Mouse (Mus musculus) stomach, embryonic 15.5 days (tissue): ENCODE data around the gene Atp13a3. TPM values are rescaled to one million over a fixed set of nuclear protein-coding genes. Genes with fewer than 3 reads are reported as not detected.
"Not testable (repeated sequence)": the region's sequence is repeated elsewhere in the genome, so short reads cannot be mapped to it uniquely, and the experiment has no call there.

Experiments
- ATAC-seq: fragments of 200-750 bp; cut with Nextera tagmentation; 2 replicates; pipeline ENCODE4 v1.8.0; 2017; ENCODE audit warnings: low read depth, moderate number of reproducible peaks, moderate TSS enrichment; ENCODE audit not compliant: insufficient read depth, low FRiP score
- H3K27ac ChIP-seq: fragments of 300-500 bp; sonication (generic); 2 replicates; pipeline ENCODE4 v1.5.1; 2015; ENCODE audit warnings: mild to moderate bottlenecking, inconsistent platforms
- H3K27me3 ChIP-seq: fragments of 300-500 bp; sonication (generic); replicated peaks from 2 replicates; pipeline ENCODE4 v1.6.1; 2015; ENCODE audit warnings: inconsistent platforms
- H3K36me3 ChIP-seq: fragments of 300-500 bp; sonication (generic); 2 replicates; pipeline ENCODE4 v1.6.1; 2015; ENCODE audit warnings: inconsistent platforms
- H3K4me1 ChIP-seq: fragments of 300-500 bp; sonication (generic); 2 replicates; pipeline ENCODE4 v1.6.1; 2015; ENCODE audit warnings: inconsistent platforms
- H3K4me2 ChIP-seq: fragments of 300-500 bp; sonication (generic); 2 replicates; pipeline ENCODE4 v1.6.1; 2015; ENCODE audit warnings: mild to moderate bottlenecking, inconsistent platforms
- H3K4me3 ChIP-seq: fragments of 300-500 bp; sonication (generic); replicated peaks from 2 replicates; pipeline ENCODE4 v1.5.1; 2015; ENCODE audit warnings: inconsistent platforms
- H3K9ac ChIP-seq: fragments of 300-500 bp; sonication (generic); 2 replicates; pipeline ENCODE4 v1.6.1; 2015; ENCODE audit warnings: inconsistent platforms
- H3K9me3 ChIP-seq: fragments of 300-500 bp; sonication (generic); 2 replicates; pipeline ENCODE4 v1.6.1; 2016; ENCODE audit warnings: inconsistent platforms
- WGBS: fragments of 180-500 bp; shearing (Covaris S2); methylation state at CpG from one replicate; pipeline ENCODE4 v1.1.7; 2015; 5-methylcytosine and 5-hydroxymethylcytosine counted together
- polyA plus RNA-seq: library from polyadenylated mRNA; unstranded; fragments of >200 nt; fragmentation: Nextera tagmentation; extraction: Ambion mirVana; gene quantifications from 2 replicates; pipeline ENCODE4 v1.2.1, GENCODE M21; 2015

Gene Atp13a3
- polyA plus RNA-seq, result 14.1 and 14.7 TPM in 2 replicates

- no peak for ATAC-seq
These were observed at the start of gene Atp13a3 for GRCm38 (mm10) chr16:30405925-30406670. Atp13a3 (minus strand) TSS chr16:30405975.

GRCm38 (mm10) chr16:30453213-30453975 lies 47.6 kb upstream of the Atp13a3 start:
- Histone ChIP-seq H3K4me2 (no peak overlapping the region), H3K9ac (no peak overlapping the region), H3K9me3 (no peaks in the 10 kb centered on the region), H3K27ac (no peak overlapping the region), H3K27me3 (no peaks in the 10 kb centered on the region), H3K4me3 (no peak overlapping the region), H3K4me1 (no peaks in the 10 kb centered on the region), H3K36me3 (no peaks in the 10 kb centered on the region)
- ATAC-seq, result no peak
- 51% methylated on average over 5 of the region's 5 CpGs for WGBS

More at GRCm38 (mm10) chr16:30405925-30406670, at the start of gene Atp13a3:
- Histone ChIP-seq H3K4me1 (no peaks in the 10 kb centered on the region), H3K27ac (no peak within 1 kb of the TSS), H3K4me2 (no peak within 1 kb of the TSS), H3K27me3 (no peaks in the 10 kb centered on the region), H3K9me3 (no peaks in the 10 kb centered on the region), H3K36me3 (no peaks in the 10 kb centered on the region), H3K9ac (no peak within 1 kb of the TSS), H3K4me3 (no peak within 1 kb of the TSS)
- WGBS, result 70% methylated on average over 11 of the region's 11 CpGs

GRCm38 (mm10) chr16:30451174-30451573 lies 45.4 kb upstream of the Atp13a3 start:
- H3K9me3 ChIP-seq, H3K9ac ChIP-seq, H3K27ac ChIP-seq, H3K4me1 ChIP-seq, ATAC-seq, H3K4me3 ChIP-seq, H3K4me2 ChIP-seq, H3K27me3 ChIP-seq, H3K36me3 ChIP-seq: not testable (repeated sequence)
- 80% methylated on average over 2 of the region's 2 CpGs for WGBS

DNA sequence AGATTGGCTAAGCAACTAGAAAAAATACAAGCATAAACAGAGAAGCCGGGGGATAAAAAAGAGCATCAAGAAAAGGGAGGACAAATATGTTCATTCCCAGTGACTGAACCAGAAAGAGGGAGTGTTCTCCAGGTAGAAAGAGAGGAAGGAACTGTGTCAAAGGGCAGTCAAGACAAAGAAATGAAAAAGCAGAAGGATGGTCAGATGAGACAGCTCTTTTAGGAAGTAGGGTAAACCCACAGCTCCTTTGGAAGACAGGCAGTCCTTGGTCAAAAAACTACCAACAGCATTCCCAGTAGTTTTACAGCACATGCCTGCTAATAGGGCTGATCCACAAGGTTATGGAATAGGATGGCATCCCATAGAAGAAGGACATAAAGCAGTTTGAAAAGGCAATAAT lies 43.2 kb upstream of the Atp13a3 start:
- Histone ChIP-seq H3K9ac (no peak overlapping the region), H3K36me3 (no peaks in the 10 kb centered on the region), H3K4me1 (no peaks in the 10 kb centered on the region), H3K9me3 (no peaks in the 10 kb centered on the region), H3K27ac (no peak overlapping the region), H3K27me3 (no peaks in the 10 kb centered on the region), H3K4me2 (no peak overlapping the region), H3K4me3 (no peak overlapping the region)
- ATAC-seq, result no peak
- 73% methylated on average over 1 of the region's 1 CpGs for WGBS

GRCm38 (mm10) chr16:30448169-30448568 lies 42.4 kb upstream of the Atp13a3 start:
- Histone ChIP-seq H3K36me3 (no peaks in the 10 kb centered on the region), H3K9me3 (no peaks in the 10 kb centered on the region), H3K27ac (no peak overlapping the region), H3K9ac (no peak overlapping the region), H3K27me3 (no peaks in the 10 kb centered on the region), H3K4me1 (no peaks in the 10 kb centered on the region), H3K4me3 (no peak overlapping the region), H3K4me2 (no peak overlapping the region)
- ATAC-seq, result no peak
- 78% methylated on average over 3 of the region's 3 CpGs for WGBS

DNA sequence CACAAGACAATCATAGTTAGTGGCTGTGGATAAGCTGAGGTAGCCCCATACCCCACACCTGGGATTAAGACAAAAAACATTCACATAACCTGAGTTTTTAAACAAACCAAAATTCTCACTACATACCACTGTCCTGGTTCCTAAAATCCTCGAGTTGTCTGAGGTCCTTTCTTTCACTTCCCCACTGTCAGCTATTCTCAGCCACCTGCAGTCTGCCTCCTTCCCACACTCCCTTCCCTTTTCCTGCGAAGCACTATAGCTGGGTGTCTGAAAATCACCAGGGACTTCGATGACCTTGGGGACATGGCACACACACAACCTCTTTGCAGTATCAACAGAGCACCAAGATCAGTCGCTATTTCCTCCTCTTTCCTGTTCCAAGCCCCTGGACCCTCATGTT lies 41.9 kb upstream of the Atp13a3 start:
- no peak overlapping the region for H3K4me2 ChIP-seq
- 62% methylated on average over 4 of the region's 4 CpGs for WGBS

GRCm38 (mm10) chr16:30443411-30443810 lies 37.6 kb upstream of the Atp13a3 start:
- no peaks in the 10 kb centered on the region for H3K36me3 ChIP-seq
- H3K4me1 ChIP-seq, result no peaks in the 10 kb centered on the region
- H3K9ac ChIP-seq, result no peak overlapping the region
- H3K27ac ChIP-seq, result no peak overlapping the region
- no peak overlapping the region for H3K4me3 ChIP-seq
- whole genome bisulfite sequencing, result 58% methylated on average over 8 of the region's 8 CpGs
- no peak for ATAC-seq
- no peaks in the 10 kb centered on the region for H3K9me3 ChIP-seq
- H3K27me3 ChIP-seq, result no peaks in the 10 kb centered on the region
- H3K4me2 ChIP-seq, result no peak overlapping the region

More for the DNA sequence above, 41.9 kb upstream of the Atp13a3 start:
- ATAC-seq, result no peak
- no peaks in the 10 kb centered on the region for H3K27me3 ChIP-seq
- no peak overlapping the region for H3K4me3 ChIP-seq
- no peaks in the 10 kb centered on the region for H3K36me3 ChIP-seq
- H3K4me1 ChIP-seq, result no peaks in the 10 kb centered on the region
- no peaks in the 10 kb centered on the region for H3K9me3 ChIP-seq
- H3K9ac ChIP-seq, result no peak overlapping the region
- no peak overlapping the region for H3K27ac ChIP-seq

GRCm38 (mm10) chr16:30442451-30442850 lies 36.7 kb upstream of the Atp13a3 start:
- Histone ChIP-seq H3K9ac (no peak overlapping the region), H3K4me1 (no peaks in the 10 kb centered on the region), H3K9me3 (no peaks in the 10 kb centered on the region), H3K4me2 (no peak overlapping the region), H3K4me3 (no peak overlapping the region), H3K36me3 (no peaks in the 10 kb centered on the region), H3K27ac (no peak overlapping the region), H3K27me3 (no peaks in the 10 kb centered on the region)
- 86% methylated on average over 2 of the region's 2 CpGs for WGBS
- no peak for ATAC-seq

- no peak for ATAC-seq
- no peak overlapping the region for H3K27ac ChIP-seq
These were observed 35.6 kb upstream of the Atp13a3 start for GRCm38 (mm10) chr16:30441409-30441808.

GRCm38 (mm10) chr16:30439841-30440240 lies 34.1 kb upstream of the Atp13a3 start:
- H3K9ac ChIP-seq, result no peak overlapping the region
- ATAC-seq, result no peak
- 75% methylated on average over 5 of the region's 5 CpGs for WGBS
- H3K9me3 ChIP-seq, result no peaks in the 10 kb centered on the region
- H3K4me3 ChIP-seq, result no peak overlapping the region
- no peaks in the 10 kb centered on the region for H3K36me3 ChIP-seq
- H3K27me3 ChIP-seq, result no peaks in the 10 kb centered on the region
- H3K27ac ChIP-seq, result no peak overlapping the region
- no peaks in the 10 kb centered on the region; the same call in 1 of the 2 replicates for H3K4me1 ChIP-seq
- H3K4me2 ChIP-seq, result no peak overlapping the region

More at GRCm38 (mm10) chr16:30441409-30441808, 35.6 kb upstream of the Atp13a3 start:
- WGBS, result 77% methylated on average over 4 of the region's 4 CpGs
- H3K4me1 ChIP-seq, result no peaks in the 10 kb centered on the region
- H3K4me3 ChIP-seq, result no peak overlapping the region
- no peaks in the 10 kb centered on the region for H3K9me3 ChIP-seq
- no peak overlapping the region for H3K4me2 ChIP-seq
- no peak overlapping the region for H3K9ac ChIP-seq
- no peaks in the 10 kb centered on the region for H3K36me3 ChIP-seq
- H3K27me3 ChIP-seq, result no peaks in the 10 kb centered on the region

DNA sequence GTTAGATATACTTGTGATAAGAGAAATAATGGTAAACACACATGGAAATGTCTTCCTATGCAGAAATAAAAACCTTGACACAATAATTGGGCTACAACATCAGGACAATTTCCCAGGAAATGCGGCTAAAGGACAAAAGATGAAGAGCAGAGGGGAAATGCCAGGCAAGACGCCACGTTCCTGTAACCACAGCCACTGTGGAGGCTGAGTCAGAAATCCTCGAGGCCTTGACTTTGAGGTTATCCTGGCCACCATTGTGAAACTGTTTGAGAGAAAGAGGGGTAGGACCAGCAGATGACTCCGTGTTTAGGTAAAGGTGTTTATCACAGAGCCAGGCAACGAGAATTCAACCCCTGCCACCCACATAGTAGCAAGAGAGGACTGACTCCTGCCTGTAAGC lies 33.6 kb upstream of the Atp13a3 start:
- Histone ChIP-seq H3K4me3 (no peak overlapping the region), H3K27ac (no peak overlapping the region), H3K4me1 (no peaks in the 10 kb centered on the region; the same call in 1 of the 2 replicates), H3K9ac (no peak overlapping the region), H3K4me2 (no peak overlapping the region), H3K9me3 (no peaks in the 10 kb centered on the region), H3K27me3 (no peaks in the 10 kb centered on the region), H3K36me3 (no peaks in the 10 kb centered on the region)
- no peak for ATAC-seq
- WGBS, result 51% methylated on average over 6 of the region's 6 CpGs

DNA sequence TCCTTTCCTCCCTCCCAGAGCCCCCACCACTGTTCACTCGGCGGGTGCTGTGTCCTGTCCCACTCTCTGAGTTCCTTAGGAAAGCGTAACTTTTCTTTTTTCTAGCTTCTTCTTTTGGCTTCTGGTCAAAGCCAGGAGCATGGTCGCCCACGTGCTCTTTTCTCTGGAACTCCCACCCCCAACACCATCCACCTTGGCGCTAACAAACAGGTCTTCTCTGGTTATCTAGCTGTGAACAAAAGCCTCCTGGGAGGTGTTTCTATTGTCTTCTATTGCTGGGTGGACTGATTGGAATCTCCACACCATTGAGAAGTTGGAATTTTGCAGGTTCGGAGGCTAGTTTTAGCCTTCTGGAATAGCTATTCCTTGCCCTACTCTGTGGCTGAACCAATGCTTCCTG lies 30.5 kb upstream of the Atp13a3 start:
- H3K9ac ChIP-seq, result no peak overlapping the region
- no peak for ATAC-seq
- WGBS, result 90% methylated on average over 7 of the region's 7 CpGs

More for the DNA sequence above, 30.5 kb upstream of the Atp13a3 start:
- no peaks in the 10 kb centered on the region for H3K27me3 ChIP-seq
- no peaks in the 10 kb centered on the region; the same call in 1 of the 2 replicates for H3K4me1 ChIP-seq
- H3K4me3 ChIP-seq, result no peak overlapping the region
- H3K9me3 ChIP-seq, result no peaks in the 10 kb centered on the region; the same call in 1 of the 2 replicates
- no peaks in the 10 kb centered on the region for H3K36me3 ChIP-seq
- no peak overlapping the region for H3K27ac ChIP-seq
- H3K4me2 ChIP-seq, result no peak overlapping the region
